Comparison of ENCODE assay signal across 13 mouse cellular contexts in genomic region chr14:60664641-60665040, GRCm38 (mm10). TPM values are rescaled to one million over a fixed set of nuclear protein-coding genes. Genes with fewer than 3 reads are reported as not detected.
DNase-seq lines count a peak whose midpoint lies in the region; ATAC-seq and TF ChIP-seq lines count a peak whose summit lies in the region.
"Had no signal": no experiment of that assay in that cellular context is flagged by ENCODE, and none has a peak within 500 bp of the region (broad histone marks: within the 10 kb centered on the region; RNA-seq: fewer than 3 reads in every experiment).

No protein-coding gene starts in this region.

- H3K4me1 ChIP-seq in hindbrain, embryonic 11.5 days (replicated peaks; ENCODE audit: control insufficient read depth, insufficient read depth, low read length): no peaks in the 10 kb centered on the region
- H3K4me1 ChIP-seq in hindbrain, embryonic 13.5 days (replicated peaks): peaks cover 18% of the 10 kb centered on the region
- H3K4me1 ChIP-seq in forebrain, embryonic 13.5 days: peaks cover 31% of the 10 kb centered on the region
- peaks cover 39% of the 10 kb centered on the region for H3K4me1 ChIP-seq in kidney, embryonic 16.5 days (ENCODE audit: insufficient read depth, low read length)
- H3K4me1 ChIP-seq in midbrain, postnatal 0 days (ENCODE audit: insufficient read depth, low read length): peaks cover 6% of the 10 kb centered on the region

- no peak overlapping the region for H3K4me3 ChIP-seq in hindbrain, embryonic 11.5 days (ENCODE audit: low read depth, low read length)
- no peak overlapping the region for H3K4me3 ChIP-seq in hindbrain, embryonic 13.5 days
- no peak overlapping the region for H3K4me3 ChIP-seq in forebrain, embryonic 13.5 days
- no peak overlapping the region for H3K4me3 ChIP-seq in kidney, embryonic 16.5 days (ENCODE audit: low read length)
- H3K4me3 ChIP-seq in midbrain, postnatal 0 days (ENCODE audit: low read depth, low read length): no peak overlapping the region
- H3K4me3 ChIP-seq: left cerebral cortex, adult 2 months had no signal

- 0 out of 2 replicates have a peak, but pooled peaks have one; percentile 33 for ATAC-seq in hindbrain, embryonic 11.5 days (ENCODE audit: low FRiP score)
- no peak for ATAC-seq in hindbrain, embryonic 13.5 days (ENCODE audit: low FRiP score)
- ATAC-seq in forebrain, embryonic 13.5 days: peak; percentile 71; the same call in 1 of the 2 replicates
- ATAC-seq in kidney, embryonic 16.5 days (ENCODE audit: low FRiP score, low TSS enrichment): peak; percentile 91
- ATAC-seq in midbrain, postnatal 0 days (ENCODE audit: low FRiP score): no peak
- ATAC-seq: Patski had no signal

- 45% methylated on average over 4 of the region's 4 CpGs for WGBS in hindbrain, embryonic 11.5 days
- 22% methylated on average over 4 of the region's 4 CpGs for WGBS in hindbrain, embryonic 13.5 days
- WGBS in forebrain, embryonic 13.5 days: 11% methylated on average over 4 of the region's 4 CpGs
- WGBS in kidney, embryonic 16.5 days: 59% methylated on average over 4 of the region's 4 CpGs
- 12% methylated on average over 4 of the region's 4 CpGs for WGBS in midbrain, postnatal 0 days

- no peak overlapping the region for H3K27ac ChIP-seq in hindbrain, embryonic 11.5 days (ENCODE audit: low read depth, low read length)
- no peak overlapping the region for H3K27ac ChIP-seq in hindbrain, embryonic 13.5 days
- H3K27ac ChIP-seq in forebrain, embryonic 13.5 days: peak overlapping the region; percentile 45; the same call in 1 of the 2 replicates
- H3K27ac ChIP-seq in kidney, embryonic 16.5 days (ENCODE audit: low read length): peak overlapping the region; percentile 85
- no peak overlapping the region for H3K27ac ChIP-seq in midbrain, postnatal 0 days (ENCODE audit: low read depth, low read length)
- H3K27ac ChIP-seq: left cerebral cortex, adult 2 months had no signal

- DNase-seq in hindbrain, embryonic 11.5 days (ENCODE audit: low spot score): peak; percentile 30
- DNase-seq in midbrain, postnatal 0 days (ENCODE audit: low spot score): peak; percentile 31
- DNase-seq in urinary bladder, postnatal 14 days (ENCODE audit: low spot score): no peak
- no peak for DNase-seq in left cerebral cortex, adult 11 months (ENCODE audit: low spot score)
- no peak for DNase-seq in right cerebral cortex, postnatal 4 days
- DNase-seq: adrenal gland, postnatal 36 days; cerebellum, postnatal 25 days; heart, postnatal 36 days had no signal

- TF ChIP-seq CTCF in midbrain, postnatal 0 days (IDR thresholded peaks at IDR 0.05): no peak

- H3K4me2 ChIP-seq in hindbrain, embryonic 11.5 days (replicated peaks; ENCODE audit: low read depth, low read length): no peak overlapping the region
- H3K4me2 ChIP-seq in hindbrain, embryonic 13.5 days: no peak overlapping the region
- no peak overlapping the region for H3K4me2 ChIP-seq in forebrain, embryonic 13.5 days
- peak overlapping the region; percentile 19; the same call in 1 of the 2 replicates for H3K4me2 ChIP-seq in kidney, embryonic 16.5 days (replicated peaks; ENCODE audit: low read depth, low read length)
- no peak overlapping the region for H3K4me2 ChIP-seq in midbrain, postnatal 0 days (ENCODE audit: low read depth, low read length, poor library complexity, severe bottlenecking)

- no peaks in the 10 kb centered on the region for H3K9me3 ChIP-seq in hindbrain, embryonic 11.5 days (ENCODE audit: control insufficient read depth, low read length)
- no peaks in the 10 kb centered on the region for H3K9me3 ChIP-seq in hindbrain, embryonic 13.5 days
- no peaks in the 10 kb centered on the region for H3K9me3 ChIP-seq in forebrain, embryonic 13.5 days (replicated peaks)
- no peaks in the 10 kb centered on the region for H3K9me3 ChIP-seq in kidney, embryonic 16.5 days (ENCODE audit: low read length)
- no peaks in the 10 kb centered on the region for H3K9me3 ChIP-seq in midbrain, postnatal 0 days (ENCODE audit: low read length)

- H3K27me3 ChIP-seq in hindbrain, embryonic 11.5 days (ENCODE audit: control insufficient read depth, insufficient read depth, low read length): 0 out of 2 replicates have a peak, but pooled peaks cover 2% of the 10 kb centered on the region
- no peaks in the 10 kb centered on the region for H3K27me3 ChIP-seq in hindbrain, embryonic 13.5 days
- H3K27me3 ChIP-seq in forebrain, embryonic 13.5 days: no peaks in the 10 kb centered on the region
- no peaks in the 10 kb centered on the region for H3K27me3 ChIP-seq in kidney, embryonic 16.5 days (ENCODE audit: insufficient read depth, low read length)
- H3K27me3 ChIP-seq in midbrain, postnatal 0 days (ENCODE audit: insufficient read depth, low read length): no peaks in the 10 kb centered on the region
- H3K27me3 ChIP-seq: Patski had no signal

- no peak overlapping the region for H3K9ac ChIP-seq in hindbrain, embryonic 11.5 days (ENCODE audit: low read depth, low read length)
- no peak overlapping the region for H3K9ac ChIP-seq in hindbrain, embryonic 13.5 days
- H3K9ac ChIP-seq in forebrain, embryonic 13.5 days: no peak overlapping the region
- no peak overlapping the region for H3K9ac ChIP-seq in kidney, embryonic 16.5 days (replicated peaks; ENCODE audit: low read length)
- no peak overlapping the region for H3K9ac ChIP-seq in midbrain, postnatal 0 days (replicated peaks; ENCODE audit: low read length, poor library complexity, severe bottlenecking)

- H3K36me3 ChIP-seq in hindbrain, embryonic 11.5 days (ENCODE audit: control insufficient read depth, insufficient read depth, low read length): no peaks in the 10 kb centered on the region
- no peaks in the 10 kb centered on the region for H3K36me3 ChIP-seq in hindbrain, embryonic 13.5 days
- peaks cover 28% of the 10 kb centered on the region; the same call in 1 of the 2 replicates for H3K36me3 ChIP-seq in forebrain, embryonic 13.5 days (ENCODE audit: poor library complexity, severe bottlenecking)
- 0 out of 2 replicates have a peak, but pooled peaks cover 2% of the 10 kb centered on the region for H3K36me3 ChIP-seq in kidney, embryonic 16.5 days (ENCODE audit: insufficient read depth, low read length)
- H3K36me3 ChIP-seq in midbrain, postnatal 0 days (ENCODE audit: insufficient read depth, low read length): no peaks in the 10 kb centered on the region

RNA-seq across cellular contexts. Expression of gene Spata13, which starts 30.8 kb away (rescaled TPM):
- 58.8 and 73.2 TPM in 2 replicates for polyA plus RNA-seq in hindbrain, embryonic 11.5 days (2014; fragmentation: Nextera tagmentation; extraction: Ambion mirVana)
- 34.8 and 37.0 TPM in 2 replicates for polyA plus RNA-seq in hindbrain, embryonic 13.5 days (2015; fragmentation: Nextera tagmentation; extraction: Ambion mirVana)
- polyA plus RNA-seq in forebrain, embryonic 13.5 days (2015; fragmentation: Nextera tagmentation; extraction: Ambion mirVana): 81.7 and 83.0 TPM in 2 replicates
- 67.5 and 68.1 TPM in 2 replicates for polyA plus RNA-seq in kidney, embryonic 16.5 days (2015; fragmentation: Nextera tagmentation; extraction: Ambion mirVana)
- total RNA-seq in midbrain, postnatal 0 days (2014; rRNA removed): 28.0 and 33.0 TPM in 2 replicates
- polyA plus RNA-seq in midbrain, postnatal 0 days (2015; fragmentation: Nextera tagmentation; extraction: Ambion mirVana): 9.0 and 12.4 TPM in 2 replicates

Comparison
In these comparisons a context has a peak if more than half of its experiments do, and no peak if none do; other contexts are left out.
1. ATAC-seq: peak in hindbrain, embryonic 11.5 days (single experiment), forebrain, embryonic 13.5 days (single experiment) and kidney, embryonic 16.5 days (single experiment); none in hindbrain, embryonic 13.5 days (single experiment) and midbrain, postnatal 0 days (single experiment).
2. DNase-seq: peak in hindbrain, embryonic 11.5 days (single experiment) and midbrain, postnatal 0 days (single experiment); none in urinary bladder, postnatal 14 days (single experiment), left cerebral cortex, adult 11 months (single experiment) and right cerebral cortex, postnatal 4 days (single experiment).
3. H3K27ac ChIP-seq: peak in forebrain, embryonic 13.5 days (single experiment) and kidney, embryonic 16.5 days (single experiment); none in hindbrain, embryonic 11.5 days (single experiment), hindbrain, embryonic 13.5 days (single experiment) and midbrain, postnatal 0 days (single experiment).